Mouse (Mus musculus): ENCODE measurements around the gene Cilp.

Cilp gene

GRCm38 (mm10) chr9:65294716-65295378, 29.9 kb downstream of the Cilp start:
- no peak for DNase-seq (ENCODE audit: low spot score)

- DNase-seq (ENCODE audit: low spot score), result no peak
These were observed 32.1 kb downstream of the Cilp start for GRCm38 (mm10) chr9:65297056-65297455.

- DNase-seq (ENCODE audit: low spot score), result no peak
These were observed 33.8 kb downstream of the Cilp start for GRCm38 (mm10) chr9:65298761-65299160.

GRCm38 (mm10) chr9:65299650-65300049, 34.7 kb downstream of the Cilp start:
- no peak for DNase-seq (ENCODE audit: low spot score)

GRCm38 (mm10) chr9:65302327-65302983, 37.5 kb downstream of the Cilp start:
- DNase-seq (ENCODE audit: low spot score), result no peak

GRCm38 (mm10) chr9:65303586-65303985, 38.6 kb downstream of the Cilp start:
- no peak for DNase-seq (ENCODE audit: low spot score)

- DNase-seq (ENCODE audit: low spot score), result no peak
These were observed 39.3 kb downstream of the Cilp start for GRCm38 (mm10) chr9:65304300-65304699.

GRCm38 (mm10) chr9:65306672-65307071, 41.7 kb downstream of the Cilp start:
- no peak for DNase-seq (ENCODE audit: low spot score)

GRCm38 (mm10) chr9:65308011-65308410, 43.0 kb downstream of the Cilp start:
- DNase-seq (ENCODE audit: low spot score), result no peak

GRCm38 (mm10) chr9:65312669-65313357, 47.8 kb downstream of the Cilp start:
- no peak for DNase-seq (ENCODE audit: low spot score)

- DNase-seq (ENCODE audit: low spot score), result no peak
These were observed 48.9 kb downstream of the Cilp start for GRCm38 (mm10) chr9:65313846-65314245.

GRCm38 (mm10) chr9:65322255-65322900, 57.4 kb downstream of the Cilp start:
- no peak for DNase-seq (ENCODE audit: low spot score)

GRCm38 (mm10) chr9:65325971-65326370, 61.0 kb downstream of the Cilp start:
- no peak for DNase-seq (ENCODE audit: low spot score)

- DNase-seq (ENCODE audit: low spot score), result no peak
These were observed 62.4 kb downstream of the Cilp start for GRCm38 (mm10) chr9:65327371-65327770.
